Mouse (Mus musculus) limb, embryonic 15.5 days (tissue): ENCODE results near the gene Pank1. TPM values are rescaled to one million over a fixed set of nuclear protein-coding genes. Genes with fewer than 3 reads are reported as not detected.

Experiments used
- ATAC-seq: fragments of 200-750 bp; cut with Nextera tagmentation; 2 replicates; pipeline ENCODE4 v1.8.0; 2017; ENCODE audit warnings: low read depth, moderate TSS enrichment; ENCODE audit not compliant: insufficient number of reproducible peaks, low FRiP score, low TSS enrichment
- H3K27ac ChIP-seq: fragments of 300-500 bp; sonication (generic); 2 replicates; pipeline ENCODE4 v1.5.1; 2015; ENCODE audit warnings: moderate library complexity, mild to moderate bottlenecking, inconsistent platforms
- H3K27me3 ChIP-seq: fragments of 300-500 bp; sonication (generic); 2 replicates; pipeline ENCODE4 v1.6.1; 2015; ENCODE audit warnings: inconsistent platforms
- H3K36me3 ChIP-seq: fragments of 300-500 bp; sonication (generic); 2 replicates; pipeline ENCODE4 v1.6.1; 2015; ENCODE audit warnings: inconsistent platforms
- H3K4me1 ChIP-seq: fragments of 300-500 bp; sonication (generic); 2 replicates; pipeline ENCODE4 v1.6.1; 2015; ENCODE audit warnings: inconsistent platforms
- H3K4me2 ChIP-seq: fragments of 300-500 bp; sonication (generic); 2 replicates; pipeline ENCODE4 v1.6.1; 2015; ENCODE audit warnings: mild to moderate bottlenecking, inconsistent platforms
- H3K4me3 ChIP-seq: fragments of 300-500 bp; sonication (generic); 2 replicates; pipeline ENCODE4 v1.5.1; 2015; ENCODE audit warnings: mild to moderate bottlenecking, inconsistent platforms
- H3K9ac ChIP-seq: fragments of 300-500 bp; sonication (generic); 2 replicates; pipeline ENCODE4 v1.6.1; 2015; ENCODE audit warnings: inconsistent platforms
- H3K9me3 ChIP-seq: fragments of 300-500 bp; sonication (generic); 2 replicates; pipeline ENCODE4 v1.6.1; 2016; ENCODE audit warnings: inconsistent platforms
- WGBS: fragments of 180-500 bp; shearing (Covaris S2); methylation state at CpG from one replicate; pipeline ENCODE4 v1.1.7; 2015; 5-methylcytosine and 5-hydroxymethylcytosine counted together
- polyA plus RNA-seq: library from polyadenylated mRNA; unstranded; fragments of >200 nt; fragmentation: Nextera tagmentation; extraction: Ambion mirVana; gene quantifications from 2 replicates; pipeline ENCODE4 v1.2.1, GENCODE M21; 2015

Gene Pank1
- polyA plus RNA-seq, 1 experiment from 2014 or later, result 6.1 TPM

GRCm38 (mm10) chr19:34901266-34901665 lies 22.0 kb upstream of the Pank1 start:
- Histone ChIP-seq H3K9me3 (no peaks in the 10 kb centered on the region), H3K4me1 (no peaks in the 10 kb centered on the region), H3K27me3 (no peaks in the 10 kb centered on the region), H3K4me3 (no peak overlapping the region), H3K36me3 (no peaks in the 10 kb centered on the region), H3K9ac (no peak overlapping the region), H3K27ac (no peak overlapping the region), H3K4me2 (no peak overlapping the region)
- 71% methylated on average over 7 of the region's 7 CpGs for WGBS
- ATAC-seq, result no peak

DNA sequence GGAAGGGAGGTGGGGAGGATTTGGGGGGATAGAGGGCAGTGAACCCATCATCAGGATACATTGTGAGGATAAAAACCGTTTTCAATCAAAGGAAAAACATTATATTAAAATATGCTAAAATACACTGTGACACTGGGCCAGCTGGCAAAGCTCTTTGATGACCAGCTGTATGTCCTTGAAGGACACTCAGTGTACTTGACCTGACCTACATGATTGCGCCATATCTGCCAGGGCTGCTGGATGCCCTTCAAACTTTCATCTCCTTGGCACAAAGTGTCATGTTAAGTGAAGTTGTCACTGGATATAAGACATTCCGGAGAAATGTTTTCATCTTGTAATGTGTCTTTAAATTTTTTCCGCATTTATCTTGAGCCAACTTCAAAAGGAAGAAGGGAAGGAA lies 19.7 kb upstream of the Pank1 start:
- Histone ChIP-seq H3K9me3 (no peaks in the 10 kb centered on the region), H3K27me3 (no peaks in the 10 kb centered on the region), H3K4me2 (no peak overlapping the region), H3K27ac (no peak overlapping the region), H3K9ac (no peak overlapping the region), H3K36me3 (no peaks in the 10 kb centered on the region), H3K4me3 (no peak overlapping the region), H3K4me1 (no peaks in the 10 kb centered on the region)
- ATAC-seq, result no peak
- 87% methylated on average over 4 of the region's 4 CpGs for WGBS

- no peak for ATAC-seq
- WGBS, result 91% methylated on average over 15 of the region's 15 CpGs
- H3K27ac ChIP-seq, result no peak overlapping the region
Observed at GRCm38 (mm10) chr19:34897082-34897965, 18.1 kb upstream of the Pank1 start.

DNA sequence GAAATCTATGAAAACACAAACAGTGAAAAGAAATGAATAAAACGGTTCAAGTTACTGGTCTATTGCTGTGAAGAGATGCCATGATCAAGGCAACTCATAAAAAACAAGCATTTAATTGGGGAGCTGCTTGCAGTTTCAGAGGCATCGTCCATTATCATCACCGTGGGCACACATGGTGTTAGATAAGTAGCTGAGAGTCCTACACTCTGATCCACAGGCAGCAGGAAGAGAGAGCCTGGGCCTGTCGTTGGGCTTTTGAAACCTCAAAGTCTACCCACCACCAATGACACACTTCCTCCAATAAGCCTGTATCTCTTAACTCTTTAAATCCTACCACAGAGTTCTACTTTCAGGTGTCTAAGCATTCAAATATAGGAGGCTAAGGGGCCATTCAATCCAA lies 15.8 kb upstream of the Pank1 start:
- H3K36me3 ChIP-seq, result no peaks in the 10 kb centered on the region
- H3K27ac ChIP-seq, result no peak overlapping the region
- H3K4me2 ChIP-seq, result no peak overlapping the region
- 83% methylated on average over 4 of the region's 4 CpGs for WGBS
- H3K4me3 ChIP-seq, result no peak overlapping the region
- no peaks in the 10 kb centered on the region for H3K4me1 ChIP-seq
- H3K9me3 ChIP-seq, result no peaks in the 10 kb centered on the region
- no peak overlapping the region for H3K9ac ChIP-seq
- ATAC-seq, result no peak
- no peaks in the 10 kb centered on the region for H3K27me3 ChIP-seq

More at GRCm38 (mm10) chr19:34897082-34897965, 18.1 kb upstream of the Pank1 start:
- no peak overlapping the region for H3K9ac ChIP-seq
- H3K36me3 ChIP-seq, result no peaks in the 10 kb centered on the region
- H3K9me3 ChIP-seq, result no peaks in the 10 kb centered on the region
- H3K4me1 ChIP-seq, result no peaks in the 10 kb centered on the region
- H3K27me3 ChIP-seq, result no peaks in the 10 kb centered on the region
- no peak overlapping the region for H3K4me2 ChIP-seq
- no peak overlapping the region for H3K4me3 ChIP-seq

- WGBS, result 76% methylated on average over 1 of the region's 1 CpGs
- Histone ChIP-seq H3K9ac (no peak overlapping the region), H3K4me1 (no peaks in the 10 kb centered on the region), H3K4me2 (no peak overlapping the region), H3K36me3 (no peaks in the 10 kb centered on the region), H3K9me3 (no peaks in the 10 kb centered on the region), H3K4me3 (no peak overlapping the region), H3K27me3 (no peaks in the 10 kb centered on the region), H3K27ac (no peak overlapping the region)
- ATAC-seq, result no peak
Observed at GRCm38 (mm10) chr19:34891590-34891989, 12.3 kb upstream of the Pank1 start.

GRCm38 (mm10) chr19:34890981-34891380 lies 11.7 kb upstream of the Pank1 start:
- no peaks in the 10 kb centered on the region for H3K4me1 ChIP-seq
- no peak overlapping the region for H3K9ac ChIP-seq
- no peak overlapping the region for H3K27ac ChIP-seq
- H3K9me3 ChIP-seq, result no peaks in the 10 kb centered on the region
- 67% methylated on average over 3 of the region's 3 CpGs for WGBS
- no peaks in the 10 kb centered on the region for H3K36me3 ChIP-seq
- H3K4me2 ChIP-seq, result no peak overlapping the region
- H3K27me3 ChIP-seq, result no peaks in the 10 kb centered on the region
- H3K4me3 ChIP-seq, result no peak overlapping the region
- no peak for ATAC-seq

DNA sequence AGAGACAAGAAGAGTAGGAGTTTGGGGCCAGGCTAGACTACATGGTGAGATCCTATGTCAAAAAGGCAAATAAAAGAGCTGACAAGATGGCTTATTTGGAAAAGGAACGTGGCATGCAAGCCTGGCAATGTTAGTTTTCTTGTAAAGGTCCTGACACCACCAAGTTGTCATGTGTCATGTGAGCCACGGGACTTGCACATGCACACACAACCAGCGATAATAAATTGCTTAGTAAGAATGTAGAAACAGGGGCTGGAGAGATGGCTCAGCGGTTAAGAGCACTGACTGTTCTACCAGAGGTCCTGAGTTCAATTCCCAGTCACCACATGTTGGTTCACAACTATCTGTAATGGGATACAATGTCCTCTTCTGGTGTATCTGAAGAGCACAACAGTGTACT lies 7.1 kb upstream of the Pank1 start:
- H3K4me3 ChIP-seq, result no peak overlapping the region
- no peaks in the 10 kb centered on the region for H3K4me1 ChIP-seq
- H3K9me3 ChIP-seq, result no peaks in the 10 kb centered on the region
- no peaks in the 10 kb centered on the region for H3K36me3 ChIP-seq
- H3K27me3 ChIP-seq, result no peaks in the 10 kb centered on the region
- ATAC-seq, result no peak
- WGBS, result 76% methylated on average over 4 of the region's 4 CpGs
- no peak overlapping the region for H3K9ac ChIP-seq
- H3K4me2 ChIP-seq, result no peak overlapping the region
- no peak overlapping the region for H3K27ac ChIP-seq

GRCm38 (mm10) chr19:34883526-34884224 lies 4.4 kb upstream of the Pank1 start:
- 81% methylated on average over 3 of the region's 3 CpGs for WGBS
- ATAC-seq, result no peak

GRCm38 (mm10) chr19:34882443-34882842 lies 3.2 kb upstream of the Pank1 start:
- H3K27me3 ChIP-seq, result no peaks in the 10 kb centered on the region
- no peak overlapping the region for H3K27ac ChIP-seq
- H3K4me3 ChIP-seq, result no peak overlapping the region
- H3K4me2 ChIP-seq, result no peak overlapping the region
- 78% methylated on average over 2 of the region's 2 CpGs for WGBS
- no peaks in the 10 kb centered on the region for H3K9me3 ChIP-seq
- no peak for ATAC-seq
- H3K9ac ChIP-seq, result no peak overlapping the region
- H3K36me3 ChIP-seq, result no peaks in the 10 kb centered on the region
- peaks cover 10% of the 10 kb centered on the region for H3K4me1 ChIP-seq

More at GRCm38 (mm10) chr19:34883526-34884224, 4.4 kb upstream of the Pank1 start:
- Histone ChIP-seq H3K27me3 (no peaks in the 10 kb centered on the region), H3K4me2 (no peak overlapping the region), H3K9ac (no peak overlapping the region), H3K4me1 (peaks cover 9% of the 10 kb centered on the region), H3K9me3 (no peaks in the 10 kb centered on the region), H3K27ac (no peak overlapping the region), H3K36me3 (no peaks in the 10 kb centered on the region), H3K4me3 (no peak overlapping the region)

- 70% methylated on average over 5 of the region's 5 CpGs for WGBS
- Histone ChIP-seq H3K9ac (no peak overlapping the region), H3K27me3 (no peaks in the 10 kb centered on the region), H3K9me3 (no peaks in the 10 kb centered on the region), H3K4me3 (no peak overlapping the region), H3K36me3 (no peaks in the 10 kb centered on the region), H3K4me1 (peaks cover 13% of the 10 kb centered on the region), H3K4me2 (no peak overlapping the region), H3K27ac (no peak overlapping the region)
- ATAC-seq, result no peak
Observed at GRCm38 (mm10) chr19:34881160-34881559, 1.9 kb upstream of the Pank1 start.

GRCm38 (mm10) chr19:34879624-34880023 lies 369 bp upstream of the Pank1 start:
- no peak for ATAC-seq
- H3K36me3 ChIP-seq, result no peaks in the 10 kb centered on the region
- peak overlapping the region; percentile 90 for H3K4me3 ChIP-seq
- H3K4me2 ChIP-seq, result peak overlapping the region; percentile 83
- WGBS, result 21% methylated on average over 6 of the region's 6 CpGs
- no peaks in the 10 kb centered on the region for H3K9me3 ChIP-seq
- H3K9ac ChIP-seq, result peak overlapping the region; percentile 83; the same call in 1 of the 2 replicates
- H3K4me1 ChIP-seq, result peaks cover 13% of the 10 kb centered on the region
- H3K27ac ChIP-seq, result peak overlapping the region; percentile 97; the same call in 1 of the 2 replicates
- H3K27me3 ChIP-seq, result no peaks in the 10 kb centered on the region
